Mouse (Mus musculus): ENCODE results near the gene Magi1.

DNA sequence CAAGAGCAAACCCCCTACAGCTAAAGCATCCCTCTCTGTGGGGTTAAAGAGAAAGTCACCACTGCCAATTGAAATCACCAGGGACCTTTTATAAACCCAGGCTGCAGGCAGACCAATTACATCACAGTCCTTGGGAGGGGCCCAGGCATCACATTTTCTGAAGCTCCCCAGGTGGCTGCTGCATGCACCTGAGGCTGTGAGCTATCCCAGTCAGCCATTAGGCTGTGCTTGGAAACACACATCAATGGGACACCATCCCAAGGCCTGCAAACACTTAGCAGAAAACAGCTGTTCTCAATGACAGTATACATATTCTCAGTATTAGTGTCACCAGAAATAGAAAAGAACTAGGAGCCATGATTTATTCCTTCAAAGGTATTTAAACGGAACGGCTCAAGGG is 617.0 kb downstream of the Magi1 start:
- TF ChIP-seq POLR2A (IDR thresholded peaks at IDR 0.05; ENCODE audit: borderline replicate concordance, insufficient read depth, low read length) (no peak), CTCF (IDR thresholded peaks at IDR 0.05; ENCODE audit: borderline replicate concordance, insufficient read depth, low read depth, low read length) (no peak)

All from cerebellum, adult 2 months (tissue).